Mouse (Mus musculus) myocyte (in vitro differentiated cells): Measurements from ENCODE around the gene 4933400A11Rik.

Source experiments
- E2F4 ChIP-seq: IDR thresholded peaks from one replicate; pipeline ENCODE4 v1.6.1; 2011; ENCODE audit warnings: mild to moderate bottlenecking, control low read depth, moderate library complexity; ENCODE audit not compliant: insufficient read depth
- MAX ChIP-seq: IDR thresholded peaks from one replicate; pipeline ENCODE4 v1.6.1; 2011; ENCODE audit warnings: low read depth, mild to moderate bottlenecking, control low read depth
- POLR2A ChIP-seq: IDR thresholded peaks from one replicate; pipeline ENCODE4 v1.6.1; 2011; ENCODE audit warnings: low read depth, mild to moderate bottlenecking, control low read depth, moderate library complexity; ENCODE audit not compliant: insufficient read length
- TCF3 ChIP-seq: IDR thresholded peaks from one replicate; pipeline ENCODE4 v1.6.1; 2011; ENCODE audit warnings: low read depth, control low read depth; ENCODE audit not compliant: insufficient read length

DNA sequence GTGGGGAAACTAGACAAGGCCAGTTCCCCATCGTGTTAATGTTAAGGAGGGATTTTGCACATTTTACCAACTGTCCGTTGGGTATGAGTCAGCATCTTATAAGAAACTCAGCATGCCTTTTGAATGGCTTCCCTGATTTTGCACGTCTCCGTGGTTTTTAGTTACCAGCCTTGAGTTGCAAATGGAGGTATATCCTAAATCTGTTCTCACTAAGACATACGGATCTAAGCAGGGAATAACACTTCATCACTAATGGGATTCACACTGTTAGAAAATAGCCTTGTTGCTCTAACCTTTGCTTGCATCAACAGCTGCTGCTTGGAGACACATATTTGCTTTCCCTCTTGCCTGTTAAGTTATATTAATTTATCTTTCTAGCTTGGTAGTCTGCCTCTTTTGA is 31.9 kb upstream of the 4933400A11Rik start:
- TF ChIP-seq MAX: no peak
- no peak for TF ChIP-seq POLR2A
- no peak for TF ChIP-seq E2F4
- no peak for TF ChIP-seq TCF3
